Mouse (Mus musculus) E14TG2a.4 (cell line): ENCODE measurements around the gene Top2b.

Source experiments
- H3K27me3 ChIP-seq: 2 replicates; pipeline ENCODE4 v1.6.1; 2014; ENCODE audit warnings: low read length, control low read depth; ENCODE audit not compliant: insufficient read depth
- H3K36me3 ChIP-seq: 2 replicates; pipeline ENCODE4 v1.6.1; 2014; ENCODE audit warnings: low read length, control low read depth; ENCODE audit not compliant: insufficient read depth
- H3K4me1 ChIP-seq: replicated peaks from 2 replicates; pipeline ENCODE4 v1.6.1; 2014; ENCODE audit warnings: low read depth, low read length, control low read depth
- H3K4me3 ChIP-seq: replicated peaks from 2 replicates; pipeline ENCODE4 v1.5.1; 2014; ENCODE audit warnings: mild to moderate bottlenecking, low read length
- H3K9me3 ChIP-seq: 2 replicates; pipeline ENCODE4 v1.6.1; 2014; ENCODE audit warnings: low read length, control low read depth
- CTCF ChIP-seq: conservative IDR thresholded peaks from 2 replicates; pipeline ENCODE4 v1.5.1; 2014; ENCODE audit warnings: low read length
- NANOG ChIP-seq: IDR thresholded peaks from 2 replicates; pipeline ENCODE4 v1.6.1; 2014; ENCODE audit warnings: borderline replicate concordance, low read length, mixed read lengths
- POU5F1 ChIP-seq: IDR thresholded peaks from 2 replicates; pipeline ENCODE4 v1.6.1; 2014; ENCODE audit warnings: low read length, borderline replicate concordance

Top2b gene

DNA sequence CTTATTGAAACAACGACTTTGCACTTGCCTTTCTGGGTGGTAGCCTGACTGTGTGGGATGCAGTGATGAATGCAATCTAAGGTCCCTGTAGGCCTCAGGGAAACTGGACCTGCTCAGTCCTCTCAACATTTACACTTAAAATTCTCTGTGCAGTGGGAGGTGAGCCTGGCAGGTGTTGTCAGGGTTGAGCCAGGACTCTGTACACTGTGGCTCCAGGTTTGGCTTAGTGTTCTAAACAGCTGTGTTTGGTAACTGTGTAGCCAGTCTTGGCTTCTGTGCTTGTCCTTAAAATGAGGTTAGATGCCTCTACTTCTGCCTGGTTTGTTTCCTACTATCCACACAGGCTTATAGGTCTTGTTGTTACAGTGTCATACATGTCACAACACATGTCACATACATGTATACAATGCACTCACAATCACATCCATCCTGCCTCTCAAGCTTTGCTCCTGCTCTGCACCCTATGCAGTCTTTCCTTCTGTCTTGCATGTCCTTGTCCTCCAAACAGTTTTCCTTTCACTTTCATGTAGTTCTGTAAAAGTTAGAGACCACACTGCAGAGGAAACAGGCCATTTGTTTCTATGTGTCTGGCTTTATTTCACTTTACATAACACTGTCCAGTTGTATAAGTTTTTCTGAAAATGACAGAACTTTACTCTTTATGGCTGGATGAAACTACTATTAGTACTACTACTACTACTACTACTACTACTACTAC lies 113.8 kb downstream of the Top2b start:
- H3K4me1 ChIP-seq, result no peaks in the 10 kb centered on the region
- TF ChIP-seq CTCF, result no peak
- no peak for TF ChIP-seq NANOG
- no peaks in the 10 kb centered on the region for H3K27me3 ChIP-seq
- H3K36me3 ChIP-seq, result no peaks in the 10 kb centered on the region
- H3K9me3 ChIP-seq, result no peaks in the 10 kb centered on the region
- H3K4me3 ChIP-seq, result no peak overlapping the region

DNA sequence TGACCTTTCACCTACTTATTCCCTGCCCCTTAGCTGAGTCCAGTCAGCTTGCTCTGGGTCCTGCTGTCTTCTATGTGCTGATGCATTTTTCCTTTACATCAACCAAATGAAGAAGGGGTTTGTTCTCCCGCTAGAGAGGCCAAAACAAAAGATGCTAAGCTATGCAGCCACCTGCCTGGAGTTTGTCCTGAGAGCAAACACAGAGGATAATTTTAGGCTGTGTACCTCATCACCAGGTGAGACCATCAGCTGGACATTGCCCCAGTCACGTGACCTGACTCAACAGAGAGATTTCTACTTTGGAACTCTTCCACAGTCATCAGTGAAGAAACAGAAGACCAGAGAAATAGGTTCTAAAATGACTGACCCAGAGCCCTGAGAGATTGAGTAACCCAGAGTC lies 114.5 kb downstream of the Top2b start:
- TF ChIP-seq CTCF (no peak), NANOG (no peak), POU5F1 (no peak)
- no peaks in the 10 kb centered on the region for H3K27me3 ChIP-seq

DNA sequence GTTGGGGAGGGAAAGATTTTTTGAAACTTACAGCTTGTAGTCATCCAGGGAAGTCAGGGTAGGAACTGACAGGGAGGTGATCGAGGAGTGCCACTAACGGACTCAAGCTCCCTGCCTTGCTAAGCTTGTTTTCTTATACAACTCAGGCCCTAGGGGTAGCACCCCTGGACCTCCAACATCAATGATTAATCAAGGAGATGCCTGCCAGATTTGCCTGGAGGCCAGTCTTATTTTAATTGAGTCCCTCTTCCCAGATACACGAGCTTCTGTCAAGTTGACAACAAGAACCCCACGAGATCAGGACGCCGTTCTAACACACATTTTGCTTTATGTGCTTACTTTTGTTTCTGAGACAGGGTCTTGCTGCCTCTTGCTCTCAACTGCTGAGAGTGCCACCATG lies 115.6 kb downstream of the Top2b start:
- no peaks in the 10 kb centered on the region for H3K4me1 ChIP-seq
- no peaks in the 10 kb centered on the region for H3K9me3 ChIP-seq

More for the DNA sequence above, 114.5 kb downstream of the Top2b start:
- no peaks in the 10 kb centered on the region for H3K9me3 ChIP-seq
- H3K4me1 ChIP-seq, result no peaks in the 10 kb centered on the region
- H3K4me3 ChIP-seq, result no peak overlapping the region
- no peaks in the 10 kb centered on the region for H3K36me3 ChIP-seq

DNA sequence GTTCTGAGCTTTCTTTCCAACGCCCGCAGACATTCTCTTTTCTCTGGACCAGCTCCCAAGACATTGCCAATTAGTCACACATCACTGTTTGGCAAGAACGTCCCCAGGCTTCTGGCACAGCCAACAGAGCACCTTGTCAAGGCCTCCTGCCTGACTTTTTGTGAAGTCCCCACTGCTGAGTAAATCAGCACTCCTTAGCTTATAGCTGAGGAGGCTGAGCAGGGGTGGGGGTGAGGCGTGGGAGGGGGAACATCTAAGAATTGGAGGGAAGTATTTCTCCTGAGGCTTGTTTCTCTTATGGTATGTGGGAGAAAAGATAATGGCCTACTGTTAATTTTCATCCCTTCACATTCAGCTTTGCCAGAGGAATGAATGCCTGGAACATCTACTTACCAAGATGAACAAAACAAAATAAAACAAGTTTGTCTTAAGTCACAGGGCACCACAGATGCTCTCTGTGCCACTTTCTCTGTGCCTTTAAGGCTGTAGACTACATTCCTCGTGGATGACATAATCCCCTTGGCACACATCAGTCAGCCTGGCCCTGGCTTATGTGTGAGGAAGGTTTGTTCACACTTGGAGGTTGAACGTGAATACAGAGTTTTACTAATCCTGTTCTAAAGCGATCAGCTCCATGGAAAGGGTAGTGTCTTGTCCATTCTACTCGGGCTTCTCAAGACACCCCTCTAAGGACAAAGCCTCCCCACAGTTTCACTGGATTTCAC lies 118.8 kb downstream of the Top2b start:
- Histone ChIP-seq H3K9me3 (no peaks in the 10 kb centered on the region), H3K27me3 (no peaks in the 10 kb centered on the region), H3K4me3 (no peak overlapping the region), H3K4me1 (no peaks in the 10 kb centered on the region), H3K36me3 (no peaks in the 10 kb centered on the region)
- no peak for TF ChIP-seq NANOG
- TF ChIP-seq POU5F1, result no peak
- TF ChIP-seq CTCF, result no peak

More for the DNA sequence above, 115.6 kb downstream of the Top2b start:
- Histone ChIP-seq H3K36me3 (no peaks in the 10 kb centered on the region), H3K27me3 (no peaks in the 10 kb centered on the region), H3K4me3 (no peak overlapping the region)
- no peak for TF ChIP-seq NANOG
- TF ChIP-seq CTCF, result no peak
- no peak for TF ChIP-seq POU5F1
